Mouse (Mus musculus): ENCODE data around the gene Exosc5. TPM values are rescaled to one million over a fixed set of nuclear protein-coding genes. Genes with fewer than 3 reads are reported as not detected.

The Exosc5 gene
- polyA plus RNA-seq, 1 experiment from 2014 or later: 63.8 TPM

- 0 out of 2 replicates have a peak, but pooled peaks cover 5% of the 10 kb centered on the region for H3K36me3 ChIP-seq (ENCODE audit: control insufficient read depth, insufficient read depth, low read length)
- no peak overlapping the region for H3K27ac ChIP-seq (replicated peaks)
- ATAC-seq (ENCODE audit: low FRiP score, low TSS enrichment) (no peak), DNase-seq (ENCODE audit: low spot score) (no peak)
- no peak overlapping the region for H3K4me3 ChIP-seq (ENCODE audit: low read depth, low read length)
- 0 out of 2 replicates have a peak, but pooled peaks cover 1% of the 10 kb centered on the region for H3K4me1 ChIP-seq (replicated peaks; ENCODE audit: control insufficient read depth, insufficient read depth)
- H3K27me3 ChIP-seq (ENCODE audit: control insufficient read depth, insufficient read depth, low read length): no peaks in the 10 kb centered on the region
- H3K9ac ChIP-seq (ENCODE audit: low read length): no peak overlapping the region
- TF ChIP-seq EP300 (optimal IDR thresholded peaks at IDR 0.05): no peak
- no peak for TF ChIP-seq CTCF (IDR thresholded peaks at IDR 0.05; ENCODE audit: low read depth)
- no peak overlapping the region for H3K4me2 ChIP-seq (replicated peaks; ENCODE audit: low read depth)
- 89% methylated on average over 4 of the region's 4 CpGs for WGBS
- no peaks in the 10 kb centered on the region for H3K9me3 ChIP-seq (ENCODE audit: control insufficient read depth, low read length)
These were observed 11.1 kb downstream of the Exosc5 start for GRCm38 (mm10) chr7:25670096-25670495.

- Histone ChIP-seq H3K27me3 (ENCODE audit: control insufficient read depth, insufficient read depth, low read length) (no peaks in the 10 kb centered on the region), H3K27ac (replicated peaks) (no peak overlapping the region), H3K36me3 (ENCODE audit: control insufficient read depth, insufficient read depth, low read length) (0 out of 2 replicates have a peak, but pooled peaks cover 5% of the 10 kb centered on the region), H3K4me3 (ENCODE audit: low read depth, low read length) (no peak overlapping the region), H3K9ac (ENCODE audit: low read length) (no peak overlapping the region), H3K4me1 (replicated peaks; ENCODE audit: control insufficient read depth, insufficient read depth) (0 out of 2 replicates have a peak, but pooled peaks cover 3% of the 10 kb centered on the region), H3K4me2 (replicated peaks; ENCODE audit: low read depth) (no peak overlapping the region), H3K9me3 (ENCODE audit: control insufficient read depth, low read length) (no peaks in the 10 kb centered on the region)
- WGBS: 58% methylated on average over 2 of the region's 2 CpGs
- TF ChIP-seq EP300 (optimal IDR thresholded peaks at IDR 0.05) (no peak), CTCF (IDR thresholded peaks at IDR 0.05; ENCODE audit: low read depth) (no peak)
- DNase-seq (ENCODE audit: low spot score): no peak
- ATAC-seq (ENCODE audit: low FRiP score, low TSS enrichment): no peak
These were observed 12.7 kb downstream of the Exosc5 start for GRCm38 (mm10) chr7:25671686-25672085.

GRCm38 (mm10) chr7:25672442-25672841, 13.5 kb downstream of the Exosc5 start:
- Histone ChIP-seq H3K4me3 (ENCODE audit: low read depth, low read length) (no peak overlapping the region), H3K27ac (replicated peaks) (no peak overlapping the region), H3K4me2 (replicated peaks; ENCODE audit: low read depth) (no peak overlapping the region), H3K36me3 (ENCODE audit: control insufficient read depth, insufficient read depth, low read length) (0 out of 2 replicates have a peak, but pooled peaks cover 5% of the 10 kb centered on the region), H3K9me3 (ENCODE audit: control insufficient read depth, low read length) (no peaks in the 10 kb centered on the region), H3K27me3 (ENCODE audit: control insufficient read depth, insufficient read depth, low read length) (no peaks in the 10 kb centered on the region), H3K4me1 (replicated peaks; ENCODE audit: control insufficient read depth, insufficient read depth) (0 out of 2 replicates have a peak, but pooled peaks cover 3% of the 10 kb centered on the region), H3K9ac (ENCODE audit: low read length) (no peak overlapping the region)
- DNase-seq (ENCODE audit: low spot score) (no peak), ATAC-seq (ENCODE audit: low FRiP score, low TSS enrichment) (no peak)
- WGBS: 52% methylated on average over 4 of the region's 4 CpGs
- TF ChIP-seq CTCF (IDR thresholded peaks at IDR 0.05; ENCODE audit: low read depth) (peak; percentile 35), EP300 (optimal IDR thresholded peaks at IDR 0.05) (no peak)

GRCm38 (mm10) chr7:25674297-25674696, 15.3 kb downstream of the Exosc5 start:
- Histone ChIP-seq H3K9ac (ENCODE audit: low read length) (no peak overlapping the region), H3K4me3 (ENCODE audit: low read depth, low read length) (peak overlapping the region; percentile 28; the same call in 1 of the 2 replicates), H3K4me2 (replicated peaks; ENCODE audit: low read depth) (peak overlapping the region; percentile 51; the same call in 1 of the 2 replicates)

GRCm38 (mm10) chr7:25674719-25675300, 15.8 kb downstream of the Exosc5 start, which contains the start of gene Tmem91:
Gene Tmem91 (minus strand): TSS chr7:25675166.
- Histone ChIP-seq H3K27ac (replicated peaks) (no peak within 1 kb of the TSS), H3K4me3 (ENCODE audit: low read depth, low read length) (peak within 1 kb of the TSS; percentile 28), H3K27me3 (ENCODE audit: control insufficient read depth, insufficient read depth, low read length) (no peaks in the 10 kb centered on the region), H3K4me2 (replicated peaks; ENCODE audit: low read depth) (peak within 1 kb of the TSS; percentile 51), H3K9ac (ENCODE audit: low read length) (peak within 1 kb of the TSS; percentile 45; the same call in 1 of the 2 replicates), H3K4me1 (replicated peaks; ENCODE audit: control insufficient read depth, insufficient read depth) (peaks cover 3% of the 10 kb centered on the region; the same call in 1 of the 2 replicates), H3K9me3 (ENCODE audit: control insufficient read depth, low read length) (no peaks in the 10 kb centered on the region), H3K36me3 (ENCODE audit: control insufficient read depth, insufficient read depth, low read length) (no peaks in the 10 kb centered on the region)
- TF ChIP-seq CTCF (IDR thresholded peaks at IDR 0.05; ENCODE audit: low read depth) (no peak), EP300 (optimal IDR thresholded peaks at IDR 0.05) (no peak)
- WGBS: 3% methylated on average over 26 of the region's 29 CpGs
- no peak for ATAC-seq (ENCODE audit: low FRiP score, low TSS enrichment)
- no peak for DNase-seq (ENCODE audit: low spot score)

More at GRCm38 (mm10) chr7:25674297-25674696, 15.3 kb downstream of the Exosc5 start:
- WGBS: 25% methylated on average over 9 of the region's 9 CpGs
- Histone ChIP-seq H3K27me3 (ENCODE audit: control insufficient read depth, insufficient read depth, low read length) (no peaks in the 10 kb centered on the region), H3K4me1 (replicated peaks; ENCODE audit: control insufficient read depth, insufficient read depth) (0 out of 2 replicates have a peak, but pooled peaks cover 3% of the 10 kb centered on the region), H3K36me3 (ENCODE audit: control insufficient read depth, insufficient read depth, low read length) (no peaks in the 10 kb centered on the region), H3K27ac (replicated peaks) (no peak overlapping the region), H3K9me3 (ENCODE audit: control insufficient read depth, low read length) (no peaks in the 10 kb centered on the region)
- DNase-seq (ENCODE audit: low spot score): no peak
- no peak for ATAC-seq (ENCODE audit: low FRiP score, low TSS enrichment)
- no peak for TF ChIP-seq EP300 (optimal IDR thresholded peaks at IDR 0.05)
- TF ChIP-seq CTCF (IDR thresholded peaks at IDR 0.05; ENCODE audit: low read depth): no peak

- ATAC-seq (ENCODE audit: low FRiP score, low TSS enrichment) (no peak), DNase-seq (ENCODE audit: low spot score) (no peak)
- Histone ChIP-seq H3K9ac (ENCODE audit: low read length) (no peak overlapping the region), H3K36me3 (ENCODE audit: control insufficient read depth, insufficient read depth, low read length) (no peaks in the 10 kb centered on the region), H3K4me3 (ENCODE audit: low read depth, low read length) (no peak overlapping the region), H3K4me2 (replicated peaks; ENCODE audit: low read depth) (no peak overlapping the region), H3K27me3 (ENCODE audit: control insufficient read depth, insufficient read depth, low read length) (no peaks in the 10 kb centered on the region), H3K4me1 (replicated peaks; ENCODE audit: control insufficient read depth, insufficient read depth) (peaks cover 3% of the 10 kb centered on the region; the same call in 1 of the 2 replicates), H3K9me3 (ENCODE audit: control insufficient read depth, low read length) (no peaks in the 10 kb centered on the region), H3K27ac (replicated peaks) (no peak overlapping the region)
- TF ChIP-seq EP300 (optimal IDR thresholded peaks at IDR 0.05): no peak
- TF ChIP-seq CTCF (IDR thresholded peaks at IDR 0.05; ENCODE audit: low read depth): no peak
- WGBS: 54% methylated on average over 6 of the region's 6 CpGs
These were observed 16.4 kb downstream of the Exosc5 start for GRCm38 (mm10) chr7:25675405-25675804.
